Mouse (Mus musculus) limb, embryonic 10.5 days (tissue): ENCODE data around the gene Ostn. TPM values are rescaled to one million over a fixed set of nuclear protein-coding genes. Genes with fewer than 3 reads are reported as not detected.
A peak's percentile ranks its signal among the peaks of the same experiment; 100 is the strongest.

Experiments used
- DNase-seq: peaks from one replicate; pipeline ENCODE4 v3.0.0-alpha.2; 2017; ENCODE audit warnings: low spot score
- H3K27ac ChIP-seq: fragments of 300-500 bp; sonication (generic); 2 replicates; pipeline ENCODE4 v1.5.1; 2016; ENCODE audit warnings: mild to moderate bottlenecking
- H3K27me3 ChIP-seq: fragments of 300-500 bp; sonication (generic); 2 replicates; pipeline ENCODE4 v1.6.1; 2016; ENCODE audit warnings: low read depth, mild to moderate bottlenecking; ENCODE audit not compliant: poor library complexity, severe bottlenecking
- H3K36me3 ChIP-seq: fragments of 300-500 bp; sonication (generic); 2 replicates; pipeline ENCODE4 v1.6.1; 2016; ENCODE audit warnings: mild to moderate bottlenecking, moderate library complexity
- H3K4me1 ChIP-seq: fragments of 300-500 bp; sonication (generic); 2 replicates; pipeline ENCODE4 v1.6.1; 2016
- H3K4me3 ChIP-seq: fragments of 300-500 bp; sonication (generic); 2 replicates; pipeline ENCODE4 v1.5.1; 2016; ENCODE audit warnings: mild to moderate bottlenecking, moderate library complexity
- H3K9me3 ChIP-seq: fragments of 300-500 bp; sonication (generic); replicated peaks from 2 replicates; pipeline ENCODE4 v1.6.1; 2016; ENCODE audit warnings: mild to moderate bottlenecking
- WGBS: fragments of 180-500 bp; shearing (Covaris S2); methylation state at CpG from one replicate; pipeline ENCODE4 v1.1.7; 2016; 5-methylcytosine and 5-hydroxymethylcytosine counted together
- polyA plus RNA-seq: library from polyadenylated mRNA; unstranded; fragments of >200 nt; fragmentation: Nextera tagmentation; extraction: Ambion mirVana; gene quantifications from 2 replicates; pipeline ENCODE4 v1.2.1, GENCODE M21; 2016

Ostn gene
- polyA plus RNA-seq, 1 experiment from 2014 or later: not detected

DNA sequence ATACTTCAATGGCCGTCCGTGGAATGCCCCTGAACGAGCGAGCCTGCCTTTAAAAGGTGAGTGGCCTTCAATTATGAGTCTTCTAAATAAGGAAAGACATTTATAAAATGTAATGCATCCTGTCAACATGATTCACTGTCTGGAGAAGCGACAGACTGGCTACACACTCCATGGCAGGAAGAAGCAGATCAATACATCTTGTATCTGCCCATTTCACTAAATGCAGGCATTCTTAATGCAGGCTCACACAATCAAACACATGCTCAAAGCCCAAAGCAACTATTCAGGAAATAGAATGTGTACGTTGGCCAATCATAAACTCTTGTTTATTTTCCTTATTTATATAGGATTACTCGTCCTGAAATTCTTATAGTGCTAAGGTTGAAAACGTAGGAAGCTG lies 62.9 kb downstream of the Ostn start, which contains the start of gene Uts2b:
TSS of gene Uts2b (minus strand) at position 49 of the 400 bp plus-strand sequence.
- 58% methylated on average over 8 of the region's 8 CpGs for WGBS
- no peaks in the 10 kb centered on the region for H3K9me3 ChIP-seq
- DNase-seq: no peak
- peaks cover 10% of the 10 kb centered on the region for H3K4me1 ChIP-seq
- no peaks in the 10 kb centered on the region for H3K27me3 ChIP-seq
- no peak within 1 kb of the TSS for H3K27ac ChIP-seq
- H3K36me3 ChIP-seq: no peaks in the 10 kb centered on the region
- H3K4me3 ChIP-seq: no peak within 1 kb of the TSS

DNA sequence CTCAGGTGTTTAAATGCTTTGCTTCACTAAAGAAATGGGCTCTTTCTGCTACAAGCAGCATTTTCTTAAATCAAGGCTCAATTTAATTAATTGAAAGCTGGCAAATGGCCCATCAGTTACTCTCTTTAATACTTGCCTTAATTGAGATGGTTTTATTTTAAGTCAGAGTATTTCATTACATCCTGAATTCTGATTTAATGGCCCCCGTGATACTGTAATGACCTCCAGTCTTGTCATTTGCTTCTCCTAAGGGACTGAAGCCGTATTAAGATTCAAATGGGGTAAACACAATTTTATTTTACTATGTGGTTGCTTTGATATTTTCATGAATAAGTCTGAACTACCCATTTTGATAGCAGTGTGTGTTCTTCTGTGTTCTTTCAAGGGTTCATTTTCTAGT lies 63.4 kb downstream of the Ostn start:
- Histone ChIP-seq H3K4me3 (no peak overlapping the region), H3K4me1 (peaks cover 10% of the 10 kb centered on the region), H3K9me3 (no peaks in the 10 kb centered on the region), H3K27ac (no peak overlapping the region), H3K27me3 (no peaks in the 10 kb centered on the region), H3K36me3 (no peaks in the 10 kb centered on the region)
- no peak for DNase-seq
- 80% methylated on average over 2 of the region's 2 CpGs for WGBS

DNA sequence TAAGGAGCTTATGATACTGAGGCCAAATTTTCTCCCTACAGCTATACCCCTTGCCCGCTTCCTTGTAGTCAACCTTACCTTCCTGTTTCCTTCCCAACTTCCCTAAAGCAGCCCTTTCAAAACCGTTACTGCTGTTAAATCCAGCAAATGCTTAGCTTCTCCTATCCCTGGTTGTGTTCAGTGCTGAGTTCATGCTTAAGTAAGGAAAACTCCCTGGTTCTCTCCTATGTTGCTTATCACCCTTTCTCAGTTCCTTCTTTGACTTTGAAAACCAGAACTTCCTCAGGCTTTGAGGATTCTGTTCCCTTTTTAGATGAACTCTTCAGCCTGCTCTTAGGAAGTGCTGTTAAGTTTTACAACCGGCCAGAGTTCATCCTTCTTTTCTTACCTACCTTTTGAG lies 66.8 kb downstream of the Ostn start:
- Histone ChIP-seq H3K4me3 (no peak overlapping the region), H3K27ac (no peak overlapping the region), H3K9me3 (no peaks in the 10 kb centered on the region), H3K27me3 (no peaks in the 10 kb centered on the region), H3K36me3 (no peaks in the 10 kb centered on the region), H3K4me1 (no peaks in the 10 kb centered on the region; the same call in 1 of the 2 replicates)
- no peak for DNase-seq
- 85% methylated on average over 3 of the region's 3 CpGs for WGBS

DNA sequence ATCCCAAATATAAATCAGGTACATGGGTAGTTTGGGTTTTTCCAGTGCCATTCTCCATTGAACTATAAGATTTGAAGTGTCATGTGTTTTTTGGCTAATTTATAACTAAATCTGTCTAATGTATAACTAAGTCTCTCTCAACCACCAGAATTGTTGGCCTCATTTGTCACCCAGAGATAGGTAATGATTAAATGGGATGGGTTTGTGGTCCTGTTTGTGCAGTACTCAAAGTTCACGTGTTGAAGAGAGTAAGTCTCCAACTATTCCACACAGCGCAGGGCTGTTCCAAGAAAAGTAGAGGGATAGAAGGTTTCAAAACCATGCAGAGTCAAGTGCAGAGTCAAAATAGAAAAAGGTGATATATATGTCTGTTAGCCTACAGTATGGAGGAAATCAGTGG lies 68.0 kb downstream of the Ostn start:
- H3K4me1 ChIP-seq: no peaks in the 10 kb centered on the region
- no peaks in the 10 kb centered on the region for H3K27me3 ChIP-seq
- H3K9me3 ChIP-seq: no peaks in the 10 kb centered on the region
- DNase-seq: no peak
- no peak overlapping the region for H3K4me3 ChIP-seq
- no peak overlapping the region for H3K27ac ChIP-seq
- H3K36me3 ChIP-seq: no peaks in the 10 kb centered on the region
- WGBS: 94% methylated on average over 2 of the region's 2 CpGs

DNA sequence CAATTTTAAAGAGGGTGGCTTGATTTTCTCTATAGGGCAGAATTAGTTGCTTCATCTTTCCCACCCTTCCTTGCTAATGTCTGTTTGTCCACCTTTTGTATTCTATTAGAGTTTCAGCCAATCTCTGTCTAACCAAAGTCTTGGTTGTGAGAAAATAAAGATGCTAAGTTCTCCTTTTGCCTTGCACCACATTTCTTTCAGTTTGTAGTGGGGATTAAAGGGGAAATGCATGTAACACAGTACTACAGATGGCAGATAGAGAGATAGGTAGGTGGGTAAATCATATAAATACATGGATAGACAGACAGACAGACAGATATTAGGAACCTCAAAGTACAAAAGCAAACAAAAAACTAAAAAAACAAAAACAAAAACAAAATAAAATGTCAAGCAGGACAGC lies 69.3 kb downstream of the Ostn start:
- H3K27me3 ChIP-seq: no peaks in the 10 kb centered on the region

DNA sequence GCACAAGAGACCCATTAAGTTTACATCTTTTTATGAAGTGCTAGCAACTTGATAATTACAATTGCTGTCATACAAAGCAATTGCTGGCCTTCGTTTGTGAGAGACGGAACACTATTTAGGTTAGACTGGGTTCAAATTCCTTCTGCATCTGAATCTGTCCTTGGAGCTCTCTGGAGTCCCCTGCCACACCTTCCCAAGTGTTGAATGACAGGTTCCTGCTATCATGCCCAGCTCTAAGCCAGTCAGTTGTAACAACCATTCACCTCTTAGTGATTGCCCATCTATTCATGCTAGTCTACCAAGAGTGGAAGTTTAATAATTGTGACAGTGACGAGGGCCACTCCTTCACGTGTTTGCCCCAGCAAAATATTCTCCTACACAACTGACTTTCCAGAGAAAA lies 74.9 kb downstream of the Ostn start:
- Histone ChIP-seq H3K27me3 (no peaks in the 10 kb centered on the region), H3K4me1 (no peaks in the 10 kb centered on the region), H3K4me3 (no peak overlapping the region), H3K36me3 (no peaks in the 10 kb centered on the region), H3K27ac (no peak overlapping the region), H3K9me3 (no peaks in the 10 kb centered on the region)
- 65% methylated on average over 4 of the region's 4 CpGs for WGBS
- no peak for DNase-seq

More for the DNA sequence above, 69.3 kb downstream of the Ostn start:
- DNase-seq: no peak
- no peak overlapping the region for H3K4me3 ChIP-seq
- H3K9me3 ChIP-seq: no peaks in the 10 kb centered on the region
- no peak overlapping the region for H3K27ac ChIP-seq
- no peaks in the 10 kb centered on the region for H3K4me1 ChIP-seq
- H3K36me3 ChIP-seq: no peaks in the 10 kb centered on the region

DNA sequence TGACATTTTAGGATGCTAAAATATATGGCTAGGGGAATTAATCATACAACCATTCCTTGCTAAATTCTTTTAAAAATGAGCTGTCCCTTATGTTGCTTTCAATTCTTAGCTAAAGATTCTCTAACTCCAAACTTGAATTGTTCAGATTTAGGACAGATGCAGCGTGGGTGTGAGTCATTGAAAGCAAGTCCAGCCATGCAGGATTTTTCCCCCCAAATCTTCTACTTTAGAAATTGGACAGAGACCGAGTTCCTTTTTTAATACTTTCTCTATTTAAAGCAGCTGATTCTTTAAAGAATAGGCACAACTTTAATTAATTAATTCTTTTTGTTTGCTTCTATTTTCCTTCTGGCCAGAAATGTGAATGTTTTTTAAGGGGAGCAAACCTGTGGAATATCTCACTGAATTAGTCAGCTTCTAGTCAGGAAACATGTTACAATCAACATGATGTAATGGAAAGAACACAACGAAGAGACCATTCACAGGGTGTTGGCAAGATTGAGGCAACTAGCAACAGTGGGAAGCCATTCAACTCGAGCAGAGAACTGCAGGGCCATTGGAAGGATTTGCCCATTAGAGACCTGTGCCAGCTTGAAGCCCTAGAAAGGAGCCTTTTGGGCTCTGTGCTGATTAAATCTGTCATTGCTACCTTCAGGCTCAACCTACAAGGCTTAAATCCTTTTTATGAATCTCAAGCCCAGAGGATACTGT lies 77.8 kb downstream of the Ostn start:
- Histone ChIP-seq H3K36me3 (no peaks in the 10 kb centered on the region), H3K27me3 (no peaks in the 10 kb centered on the region), H3K4me3 (no peak overlapping the region), H3K9me3 (no peaks in the 10 kb centered on the region), H3K27ac (no peak overlapping the region), H3K4me1 (peaks cover 6% of the 10 kb centered on the region; the same call in 1 of the 2 replicates)
- WGBS: 76% methylated on average over 4 of the region's 4 CpGs
- DNase-seq: no peak

DNA sequence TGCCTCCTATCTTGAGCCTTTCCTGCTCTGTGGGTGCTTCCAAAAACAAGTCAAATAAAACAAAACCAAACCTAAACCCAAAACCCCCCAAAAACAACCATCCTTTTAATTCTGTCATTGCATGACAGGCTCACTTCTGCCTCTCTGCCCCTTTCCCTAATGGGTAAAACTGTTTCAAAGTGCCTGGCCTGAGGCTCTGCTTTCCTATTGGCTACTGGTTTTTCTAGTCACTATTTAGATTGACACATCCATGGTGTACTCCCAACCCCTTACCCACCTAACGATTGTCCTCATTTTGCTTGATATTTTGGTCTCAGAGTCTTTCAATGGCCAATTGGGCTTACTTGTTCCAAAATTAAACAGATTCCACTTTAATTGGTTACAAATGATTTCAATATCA lies 78.4 kb downstream of the Ostn start:
- Histone ChIP-seq H3K9me3 (no peaks in the 10 kb centered on the region), H3K4me3 (no peak overlapping the region), H3K27me3 (no peaks in the 10 kb centered on the region), H3K36me3 (no peaks in the 10 kb centered on the region), H3K27ac (no peak overlapping the region), H3K4me1 (peaks cover 12% of the 10 kb centered on the region)
- no peak for DNase-seq
- WGBS: 82% methylated on average over 1 of the region's 1 CpGs

DNA sequence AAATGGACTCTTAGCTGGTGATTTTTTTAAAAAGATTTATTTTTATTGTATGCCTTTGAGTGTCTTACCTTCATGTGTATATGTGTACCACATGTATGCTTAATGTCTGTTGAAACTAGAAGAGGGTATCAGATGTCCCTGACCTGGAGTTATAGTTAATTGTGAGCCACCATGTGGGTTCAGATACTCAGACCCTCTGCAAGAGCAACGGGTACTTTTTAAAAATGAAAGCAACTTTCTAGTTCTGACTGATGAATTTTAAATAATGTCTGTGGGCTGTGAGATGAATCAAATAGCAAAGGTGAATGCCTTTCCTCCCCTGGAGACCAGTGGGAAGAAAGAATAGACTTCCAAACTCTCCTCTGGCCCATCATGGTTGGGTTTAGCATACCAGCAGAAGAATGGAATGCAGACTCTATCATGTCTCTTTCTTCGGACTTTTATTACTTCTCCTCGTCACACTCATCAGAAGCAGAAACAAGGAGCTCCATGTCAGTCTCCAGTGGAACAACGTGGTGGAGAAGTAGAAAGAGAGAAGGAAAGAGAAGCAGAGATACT lies 79.6 kb downstream of the Ostn start:
- no peaks in the 10 kb centered on the region for H3K9me3 ChIP-seq
- no peaks in the 10 kb centered on the region for H3K36me3 ChIP-seq
- H3K4me3 ChIP-seq: no peak overlapping the region
- peaks cover 21% of the 10 kb centered on the region for H3K4me1 ChIP-seq
- WGBS: 80% methylated on average over 4 of the region's 4 CpGs
- no peak overlapping the region for H3K27ac ChIP-seq
- H3K27me3 ChIP-seq: no peaks in the 10 kb centered on the region
- DNase-seq: no peak

DNA sequence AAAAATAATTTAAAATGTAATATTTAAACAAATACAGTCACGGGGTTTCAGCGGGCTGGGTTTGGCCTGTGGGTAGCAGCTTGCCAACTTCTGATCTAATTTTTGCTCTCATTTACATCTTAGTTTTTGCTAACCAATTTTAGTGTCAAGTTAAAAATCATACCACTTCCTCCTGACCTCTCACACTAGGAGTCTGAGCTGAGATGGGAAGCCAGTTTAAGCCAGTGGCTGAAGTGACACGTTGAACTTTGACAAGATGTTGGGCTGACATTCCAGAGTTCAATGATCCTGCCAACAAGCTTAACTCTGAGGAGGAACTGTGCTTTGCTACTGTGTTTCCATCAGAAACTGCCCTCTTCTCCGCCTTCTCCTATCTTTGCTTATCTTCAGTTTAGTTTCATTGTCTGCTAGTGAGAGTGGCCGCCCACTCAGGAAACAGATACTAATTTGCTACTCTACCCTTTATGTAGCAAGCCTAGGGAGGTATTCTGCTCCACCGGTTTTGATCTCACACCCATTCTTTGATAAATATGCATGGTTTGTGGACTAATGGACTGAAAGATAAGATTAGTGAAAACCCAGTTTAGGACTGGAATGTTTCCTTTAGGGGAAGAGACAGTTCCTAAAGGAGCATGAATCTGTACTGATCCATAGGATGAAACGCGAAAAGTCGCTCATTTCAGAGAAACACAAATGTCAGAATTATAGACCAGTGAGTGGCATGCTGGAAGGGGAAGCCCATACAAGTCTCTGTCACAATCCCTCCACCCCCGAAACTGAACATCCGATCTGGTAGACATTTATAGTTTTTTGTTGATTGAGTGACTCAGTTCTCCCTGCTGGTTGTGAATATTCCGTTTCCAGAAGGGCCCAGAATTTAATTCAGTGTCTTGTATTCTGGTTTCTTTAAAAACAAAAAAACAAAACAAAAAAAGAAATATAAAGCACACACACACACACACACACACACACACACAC lies 80.6 kb downstream of the Ostn start:
- no peaks in the 10 kb centered on the region for H3K9me3 ChIP-seq
- no peak for DNase-seq
- peak overlapping the region; percentile 99; the same call in 1 of the 2 replicates for H3K27ac ChIP-seq
- H3K27me3 ChIP-seq: no peaks in the 10 kb centered on the region
- WGBS: 67% methylated on average over 12 of the region's 12 CpGs
- peak overlapping the region; percentile 90 for H3K4me3 ChIP-seq
- no peaks in the 10 kb centered on the region for H3K36me3 ChIP-seq
- H3K4me1 ChIP-seq: peaks cover 21% of the 10 kb centered on the region

DNA sequence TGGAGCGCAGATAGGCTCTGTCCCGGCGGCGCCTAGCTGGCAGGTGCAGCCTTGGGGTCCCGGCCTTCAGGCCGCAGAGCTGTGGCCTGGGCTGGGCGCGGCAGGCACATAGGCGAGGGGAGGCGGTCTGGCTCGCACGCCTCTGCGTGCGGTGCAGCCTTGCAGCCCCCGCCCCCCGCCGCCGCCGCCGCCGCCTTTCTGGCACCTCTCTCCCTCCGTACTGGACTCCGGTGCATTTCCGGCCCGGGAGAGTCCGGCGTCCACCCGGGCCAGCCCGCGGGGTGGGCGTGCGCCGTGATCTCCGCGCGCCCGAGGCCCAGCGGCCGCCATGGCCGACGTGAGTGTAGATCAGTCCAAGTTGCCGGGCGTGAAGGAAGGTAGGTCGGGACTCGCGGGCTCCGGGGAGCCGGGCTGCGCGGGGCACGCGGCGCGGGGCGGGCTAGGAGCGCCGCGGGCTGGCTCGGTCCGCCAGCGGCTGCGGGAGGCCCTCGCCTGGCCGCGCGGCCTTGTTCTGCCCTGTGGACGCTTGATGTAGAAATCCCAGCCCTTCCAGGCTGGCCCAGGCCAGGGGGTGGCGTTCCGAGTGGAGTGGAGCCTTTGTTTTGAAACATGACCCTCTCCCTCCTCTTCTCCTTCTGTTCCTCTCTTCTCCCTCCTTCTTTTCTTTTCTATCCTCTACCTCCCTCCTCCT lies 81.6 kb downstream of the Ostn start, which contains the start of gene Ccdc50:
TSS of gene Ccdc50 (plus strand) at position 109 of the 691 bp plus-strand sequence.
- no peaks in the 10 kb centered on the region for H3K36me3 ChIP-seq
- no peaks in the 10 kb centered on the region for H3K9me3 ChIP-seq
- no peaks in the 10 kb centered on the region for H3K27me3 ChIP-seq
- peak within 1 kb of the TSS; percentile 99 for H3K27ac ChIP-seq
- H3K4me3 ChIP-seq: peak within 1 kb of the TSS; percentile 90
- H3K4me1 ChIP-seq: peaks cover 21% of the 10 kb centered on the region
- WGBS: under 1% methylated on average over 61 of the region's 69 CpGs
- DNase-seq: peak; percentile 90

DNA sequence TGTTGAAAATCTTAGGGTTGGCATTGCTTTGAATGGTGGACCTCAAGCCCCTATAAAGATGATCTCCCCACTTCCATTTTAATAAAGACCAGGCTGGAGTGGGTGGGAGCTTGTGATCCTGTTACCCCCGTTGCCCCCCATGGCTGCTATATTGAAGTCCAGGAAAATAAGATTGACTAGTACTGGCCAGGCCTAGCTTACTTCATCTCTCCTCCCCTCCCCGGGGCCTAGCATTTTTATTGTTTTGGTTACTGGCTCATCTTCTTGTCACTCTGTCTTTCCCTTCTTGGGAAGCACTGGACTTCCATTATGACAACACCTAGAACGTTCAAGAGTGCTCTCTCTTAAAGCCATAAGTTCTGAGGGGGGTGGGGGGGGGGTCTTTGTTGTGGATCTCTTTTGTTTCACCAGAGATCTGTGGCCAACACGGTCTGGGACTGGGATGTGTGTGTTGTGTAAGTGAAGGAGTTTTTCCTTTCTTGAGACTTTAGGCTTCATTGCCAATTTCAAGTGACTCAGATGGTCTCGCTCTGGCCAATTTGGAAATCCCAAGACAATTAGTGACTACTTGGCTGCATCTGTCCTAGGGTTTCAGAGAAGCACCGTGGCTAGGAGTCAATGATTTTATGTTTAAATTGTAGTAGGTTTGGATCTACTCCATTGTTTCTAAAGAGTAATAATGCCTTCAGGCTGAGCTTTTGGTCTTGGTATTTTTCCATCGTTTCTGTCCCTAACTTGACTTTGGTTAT lies 82.4 kb downstream of the Ostn start:
- Histone ChIP-seq H3K4me1 (peaks cover 21% of the 10 kb centered on the region), H3K27ac (peak overlapping the region; percentile 99), H3K36me3 (no peaks in the 10 kb centered on the region), H3K9me3 (no peaks in the 10 kb centered on the region), H3K27me3 (no peaks in the 10 kb centered on the region), H3K4me3 (peak overlapping the region; percentile 90)
- WGBS: 41% methylated on average over 7 of the region's 7 CpGs
- peak; percentile 47 for DNase-seq
